Mouse (Mus musculus) liver, embryonic 16.5 days (tissue): ENCODE results near the gene Rassf2. TPM values are rescaled to one million over a fixed set of nuclear protein-coding genes. Genes with fewer than 3 reads are reported as not detected.

ENCODE experiments used
- polyA plus RNA-seq: library from polyadenylated mRNA; unstranded; fragments of >200 nt; fragmentation: Nextera tagmentation; extraction: Ambion mirVana; gene quantifications from 2 replicates; pipeline ENCODE4 v1.2.1, GENCODE M21; 2015

Rassf2 gene
- polyA plus RNA-seq, 1 experiment from 2014 or later = 3.7 TPM

Other genes starting within 250 kb of the Rassf2 start
- gene Erv3, start 170.5 kb downstream of the Rassf2 start, polyA plus RNA-seq = not detected in 2 replicates
- 27.7 and 29.3 TPM in 2 replicates for gene Prnp, start 120.3 kb downstream of the Rassf2 start, polyA plus RNA-seq
- gene Prn, start 120.3 kb downstream of the Rassf2 start, polyA plus RNA-seq = not detected in 2 replicates
- gene Prnd, start 79.4 kb downstream of the Rassf2 start, polyA plus RNA-seq = 0.25 and 0.54 TPM in 2 replicates
- gene Slc23a2, start 114.8 kb upstream of the Rassf2 start, polyA plus RNA-seq = 2.7 and 4.1 TPM in 2 replicates
- gene Tmem230, start 217.5 kb upstream of the Rassf2 start, polyA plus RNA-seq = 14.8 and 15.0 TPM in 2 replicates
- 202 and 255 TPM in 2 replicates for gene Pcna, start 223.1 kb upstream of the Rassf2 start, polyA plus RNA-seq
- 8.2 and 9.0 TPM in 2 replicates for gene Cds2, start 232.9 kb upstream of the Rassf2 start, polyA plus RNA-seq